Mouse (Mus musculus) midbrain, embryonic 16.5 days (tissue): ENCODE results near the gene Rgs10. TPM values are rescaled to one million over a fixed set of nuclear protein-coding genes. Genes with fewer than 3 reads are reported as not detected.

Experiments
- ATAC-seq: fragments of 200-750 bp; cut with Nextera tagmentation; 2 replicates; pipeline ENCODE4 v1.8.0; 2017; ENCODE audit warnings: moderate TSS enrichment
- H3K27ac ChIP-seq: fragments of 300-500 bp; sonication (generic); 2 replicates; pipeline ENCODE4 v1.5.1; 2014; ENCODE audit warnings: mild to moderate bottlenecking, low read length, mixed read lengths
- H3K27me3 ChIP-seq: fragments of 300-500 bp; sonication (generic); 2 replicates; pipeline ENCODE4 v1.6.1; 2014; ENCODE audit warnings: low read depth, low read length, mixed read lengths; ENCODE audit not compliant: control insufficient read depth, insufficient read depth
- H3K36me3 ChIP-seq: fragments of 300-500 bp; sonication (generic); 2 replicates; pipeline ENCODE4 v1.6.1; 2014; ENCODE audit warnings: mild to moderate bottlenecking, low read length, moderate library complexity, mixed read lengths; ENCODE audit not compliant: control insufficient read depth, insufficient read depth
- H3K4me1 ChIP-seq: fragments of 300-500 bp; sonication (generic); 2 replicates; pipeline ENCODE4 v1.6.1; 2014; ENCODE audit warnings: mild to moderate bottlenecking, low read length, mixed read lengths; ENCODE audit not compliant: control insufficient read depth, insufficient read depth
- H3K4me2 ChIP-seq: fragments of 300-500 bp; sonication (generic); 2 replicates; pipeline ENCODE4 v1.6.1; 2014; ENCODE audit warnings: mild to moderate bottlenecking, low read length, mixed read lengths
- H3K4me3 ChIP-seq: fragments of 300-500 bp; sonication (generic); 2 replicates; pipeline ENCODE4 v1.5.1; 2014; ENCODE audit warnings: low read depth, mild to moderate bottlenecking, low read length, moderate library complexity, mixed read lengths
- H3K9ac ChIP-seq: fragments of 300-500 bp; sonication (generic); 2 replicates; pipeline ENCODE4 v1.6.1; 2014; ENCODE audit warnings: low read depth, low read length, mixed read lengths
- H3K9me3 ChIP-seq: fragments of 300-500 bp; sonication (generic); replicated peaks from 2 replicates; pipeline ENCODE4 v1.6.1; 2014; ENCODE audit warnings: mild to moderate bottlenecking, low read length, mixed read lengths; ENCODE audit not compliant: control insufficient read depth, poor library complexity, severe bottlenecking
- WGBS: fragments of 180-500 bp; shearing (Covaris S2); extraction: QIAGEN DNeasy Blood & Tissue Kit; methylation state at CpG from one replicate; pipeline ENCODE4 v1.1.7; 2014; 5-methylcytosine and 5-hydroxymethylcytosine counted together
- polyA plus RNA-seq: library from polyadenylated mRNA; unstranded; fragments of >200 nt; fragmentation: Nextera tagmentation; extraction: Ambion mirVana; gene quantifications from 2 replicates; pipeline ENCODE4 v1.2.1, GENCODE M21; 2015

Gene Rgs10
- polyA plus RNA-seq, 1 experiment from 2014 or later: 68.6 TPM

DNA sequence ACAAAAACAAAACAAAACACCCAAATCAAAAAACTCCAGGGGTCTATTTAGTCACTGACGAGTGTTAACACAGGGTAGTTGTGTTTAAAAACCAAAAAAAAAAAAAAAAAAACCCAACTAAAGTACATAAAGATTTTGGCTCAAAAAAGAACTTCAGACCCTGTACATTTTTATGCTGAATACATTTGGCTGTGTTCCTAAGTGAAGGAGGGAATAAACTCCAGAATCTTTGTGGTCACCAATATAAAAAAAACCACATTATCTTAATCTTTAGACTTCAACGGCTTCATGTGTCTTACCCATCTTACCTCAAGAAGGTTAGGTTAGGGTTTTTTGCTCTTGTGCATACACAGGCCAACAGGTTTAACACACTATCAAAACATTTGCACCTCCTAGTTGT is 22.0 kb upstream of the Rgs10 start:
- Histone ChIP-seq H3K4me1 (no peaks in the 10 kb centered on the region), H3K36me3 (peaks cover 13% of the 10 kb centered on the region; the same call in 1 of the 2 replicates), H3K27ac (no peak overlapping the region), H3K4me2 (no peak overlapping the region), H3K9me3 (no peaks in the 10 kb centered on the region), H3K9ac (no peak overlapping the region), H3K27me3 (no peaks in the 10 kb centered on the region), H3K4me3 (no peak overlapping the region)
- ATAC-seq: no peak
- WGBS: 90% methylated on average over 2 of the region's 2 CpGs

DNA sequence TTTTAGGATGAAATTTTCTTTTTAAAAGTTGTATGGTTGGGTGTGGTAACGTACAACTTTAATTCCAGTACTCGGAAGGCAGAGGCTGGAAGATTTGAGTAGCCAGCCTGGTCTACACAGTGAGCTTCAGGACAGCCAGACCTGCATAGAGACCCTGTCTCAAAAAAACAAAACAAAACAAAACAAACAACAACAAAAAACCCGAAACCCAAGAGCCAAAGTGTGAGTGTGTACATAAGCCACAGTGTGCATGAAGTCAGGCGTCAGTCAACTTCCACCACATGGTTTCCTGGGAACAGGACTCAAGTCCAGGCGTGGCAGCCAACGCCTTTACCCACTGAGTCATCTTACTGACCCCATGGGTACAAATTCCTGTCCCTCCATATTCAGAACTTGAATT is 20.7 kb upstream of the Rgs10 start:
- Histone ChIP-seq H3K36me3 (peaks cover 5% of the 10 kb centered on the region; the same call in 1 of the 2 replicates), H3K4me3 (no peak overlapping the region), H3K27ac (no peak overlapping the region), H3K27me3 (no peaks in the 10 kb centered on the region), H3K9ac (no peak overlapping the region), H3K4me2 (no peak overlapping the region), H3K9me3 (no peaks in the 10 kb centered on the region), H3K4me1 (no peaks in the 10 kb centered on the region)
- WGBS: 95% methylated on average over 6 of the region's 6 CpGs
- ATAC-seq: no peak

- Histone ChIP-seq H3K9ac (no peak overlapping the region), H3K27ac (no peak overlapping the region), H3K9me3 (no peaks in the 10 kb centered on the region), H3K27me3 (no peaks in the 10 kb centered on the region), H3K4me1 (no peaks in the 10 kb centered on the region), H3K4me2 (no peak overlapping the region), H3K36me3 (no peaks in the 10 kb centered on the region), H3K4me3 (no peak overlapping the region)
- no peak for ATAC-seq
Observed at GRCm38 (mm10) chr7:128438131-128438530, 19.6 kb upstream of the Rgs10 start.

DNA sequence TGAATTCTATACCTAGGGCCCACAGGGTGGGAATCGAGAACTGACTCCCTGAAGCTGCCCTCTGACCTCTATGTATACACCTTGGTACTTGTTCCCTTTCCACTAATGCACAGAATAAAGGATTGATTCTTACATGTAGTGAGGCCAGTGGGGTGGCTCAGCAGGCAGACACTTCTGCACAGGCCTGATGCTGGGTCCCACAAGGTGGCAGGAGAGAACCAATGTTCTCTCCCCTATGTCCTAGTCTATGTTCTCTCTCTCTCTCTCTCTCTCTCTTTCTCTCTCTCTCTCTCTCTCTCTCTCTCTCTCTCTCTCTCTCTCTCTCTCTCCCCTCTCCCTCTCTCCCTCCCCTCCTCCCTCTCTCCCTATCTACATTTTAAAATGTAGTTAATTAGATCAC is 14.7 kb upstream of the Rgs10 start:
- 61% methylated on average over 1 of the region's 1 CpGs for WGBS
- ATAC-seq: no peak
- Histone ChIP-seq H3K4me1 (0 out of 2 replicates have a peak, but pooled peaks cover 2% of the 10 kb centered on the region), H3K9ac (no peak overlapping the region), H3K4me3 (no peak overlapping the region), H3K27me3 (no peaks in the 10 kb centered on the region), H3K27ac (no peak overlapping the region), H3K9me3 (no peaks in the 10 kb centered on the region), H3K4me2 (no peak overlapping the region), H3K36me3 (no peaks in the 10 kb centered on the region)

- Histone ChIP-seq H3K4me3 (no peak overlapping the region), H3K9ac (no peak overlapping the region), H3K36me3 (no peaks in the 10 kb centered on the region), H3K4me1 (0 out of 2 replicates have a peak, but pooled peaks cover 2% of the 10 kb centered on the region), H3K9me3 (no peaks in the 10 kb centered on the region), H3K27me3 (no peaks in the 10 kb centered on the region), H3K27ac (no peak overlapping the region), H3K4me2 (no peak overlapping the region)
- WGBS: 55% methylated on average over 10 of the region's 10 CpGs
- ATAC-seq: no peak
Observed at GRCm38 (mm10) chr7:128432574-128432973, 14.0 kb upstream of the Rgs10 start.

GRCm38 (mm10) chr7:128422491-128422890 is 3.9 kb upstream of the Rgs10 start:
- Histone ChIP-seq H3K4me1 (peaks cover 7% of the 10 kb centered on the region; the same call in 1 of the 2 replicates), H3K9me3 (no peaks in the 10 kb centered on the region), H3K27me3 (peaks cover 15% of the 10 kb centered on the region), H3K4me2 (no peak overlapping the region), H3K9ac (no peak overlapping the region), H3K4me3 (no peak overlapping the region), H3K27ac (no peak overlapping the region), H3K36me3 (no peaks in the 10 kb centered on the region)
- ATAC-seq: no peak
- 75% methylated on average over 3 of the region's 3 CpGs for WGBS

DNA sequence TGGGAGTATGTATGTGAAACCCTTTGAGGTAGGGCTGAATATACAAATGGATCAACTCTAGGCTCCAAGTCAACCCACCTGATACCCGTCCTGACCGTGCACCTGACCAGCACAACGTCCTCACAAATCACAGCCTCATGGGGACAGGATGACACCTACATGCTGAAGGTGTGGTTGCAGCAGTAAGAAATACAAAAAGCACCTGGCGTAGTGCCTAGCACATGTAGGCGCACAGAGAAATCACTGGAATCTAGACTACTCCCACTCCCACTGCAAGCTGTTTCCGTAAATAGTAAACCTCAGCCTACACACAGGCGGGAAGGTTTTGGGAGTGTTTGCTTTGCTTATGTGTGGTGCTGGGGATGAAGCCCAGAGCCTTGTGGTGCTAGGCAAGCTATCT is 3.1 kb upstream of the Rgs10 start:
- H3K36me3 ChIP-seq: no peaks in the 10 kb centered on the region
- ATAC-seq: no peak
- no peak overlapping the region for H3K4me3 ChIP-seq
- H3K4me2 ChIP-seq: no peak overlapping the region
- H3K9me3 ChIP-seq: no peaks in the 10 kb centered on the region
- no peak overlapping the region for H3K9ac ChIP-seq
- H3K27ac ChIP-seq: no peak overlapping the region
- peaks cover 8% of the 10 kb centered on the region; the same call in 1 of the 2 replicates for H3K4me1 ChIP-seq
- 91% methylated on average over 7 of the region's 7 CpGs for WGBS
- peaks cover 18% of the 10 kb centered on the region for H3K27me3 ChIP-seq

- no peaks in the 10 kb centered on the region for H3K9me3 ChIP-seq
- WGBS: 4% methylated on average over 9 of the region's 9 CpGs
- H3K9ac ChIP-seq: no peak overlapping the region
- H3K36me3 ChIP-seq: no peaks in the 10 kb centered on the region
- no peak overlapping the region for H3K4me3 ChIP-seq
- peaks cover 8% of the 10 kb centered on the region; the same call in 1 of the 2 replicates for H3K4me1 ChIP-seq
- no peak overlapping the region for H3K27ac ChIP-seq
- H3K27me3 ChIP-seq: peaks cover 29% of the 10 kb centered on the region
- no peak for ATAC-seq
- no peak overlapping the region for H3K4me2 ChIP-seq
Observed at GRCm38 (mm10) chr7:128419690-128420089, 1.1 kb upstream of the Rgs10 start.

GRCm38 (mm10) chr7:128417226-128417929 is 1.2 kb downstream of the Rgs10 start:
- Histone ChIP-seq H3K9ac (peak overlapping the region; percentile 77), H3K4me2 (peak overlapping the region; percentile 93), H3K9me3 (no peaks in the 10 kb centered on the region), H3K4me1 (peaks cover 8% of the 10 kb centered on the region; the same call in 1 of the 2 replicates), H3K27me3 (peaks cover 33% of the 10 kb centered on the region), H3K4me3 (peak overlapping the region; percentile 77), H3K36me3 (no peaks in the 10 kb centered on the region), H3K27ac (peak overlapping the region; percentile 25; the same call in 1 of the 2 replicates)
- 1% methylated on average over 32 of the region's 32 CpGs for WGBS
- ATAC-seq: 0 out of 2 replicates have a peak, but pooled peaks have one; percentile 58
